Mouse (Mus musculus) cerebellum, postnatal 25 days (tissue): ENCODE measurements around the gene Tcf7l2.

Source experiments
- DNase-seq, 2 experiments: peaks; one replicate each; pipeline ENCODE4 v3.0.0; 2021; ENCODE audit warnings: mixed read lengths in 2 of 2

Gene Tcf7l2

GRCm38 (mm10) chr19:55741439-55741928 is at the start of gene Tcf7l2:
Tcf7l2 (plus strand) TSS chr19:55741820.
- peak; percentile 44 to 66 for DNase-seq

GRCm38 (mm10) chr19:55694651-55695050 is 47.0 kb upstream of the Tcf7l2 start:
- DNase-seq: no peak

GRCm38 (mm10) chr19:55695418-55695817 is 46.2 kb upstream of the Tcf7l2 start:
- no peak for DNase-seq

GRCm38 (mm10) chr19:55698892-55699291 is 42.7 kb upstream of the Tcf7l2 start:
- DNase-seq: no peak

- no peak for DNase-seq
Observed at GRCm38 (mm10) chr19:55700214-55700568, 41.4 kb upstream of the Tcf7l2 start.

GRCm38 (mm10) chr19:55700569-55701282 is 40.9 kb upstream of the Tcf7l2 start:
- no peak for DNase-seq

- no peak for DNase-seq
Observed at GRCm38 (mm10) chr19:55701283-55701633, 40.4 kb upstream of the Tcf7l2 start.

GRCm38 (mm10) chr19:55702081-55702480 is 39.5 kb upstream of the Tcf7l2 start:
- no peak for DNase-seq

GRCm38 (mm10) chr19:55702716-55703115 is 38.9 kb upstream of the Tcf7l2 start:
- no peak for DNase-seq

- DNase-seq: no peak
Observed at GRCm38 (mm10) chr19:55704071-55704470, 37.5 kb upstream of the Tcf7l2 start.

GRCm38 (mm10) chr19:55706300-55706699 is 35.3 kb upstream of the Tcf7l2 start:
- DNase-seq: no peak

GRCm38 (mm10) chr19:55706806-55707205 is 34.8 kb upstream of the Tcf7l2 start:
- no peak for DNase-seq

- DNase-seq: no peak
Observed at GRCm38 (mm10) chr19:55708031-55708554, 33.5 kb upstream of the Tcf7l2 start.

- DNase-seq: no peak
Observed at GRCm38 (mm10) chr19:55710841-55711240, 30.8 kb upstream of the Tcf7l2 start.

GRCm38 (mm10) chr19:55711701-55712100 is 29.9 kb upstream of the Tcf7l2 start:
- no peak for DNase-seq

GRCm38 (mm10) chr19:55712678-55713077 is 28.9 kb upstream of the Tcf7l2 start:
- no peak for DNase-seq

- no peak for DNase-seq
Observed at GRCm38 (mm10) chr19:55714015-55714414, 27.6 kb upstream of the Tcf7l2 start.

- DNase-seq: no peak
Observed at GRCm38 (mm10) chr19:55714665-55715064, 27.0 kb upstream of the Tcf7l2 start.

GRCm38 (mm10) chr19:55719083-55719482 is 22.5 kb upstream of the Tcf7l2 start:
- no peak for DNase-seq

- no peak for DNase-seq
Observed at GRCm38 (mm10) chr19:55719524-55720408, 21.9 kb upstream of the Tcf7l2 start.

GRCm38 (mm10) chr19:55720409-55721092 is 21.1 kb upstream of the Tcf7l2 start:
- DNase-seq: no peak

GRCm38 (mm10) chr19:55722376-55722775 is 19.2 kb upstream of the Tcf7l2 start:
- no peak for DNase-seq

GRCm38 (mm10) chr19:55729376-55729775 is 12.2 kb upstream of the Tcf7l2 start:
- DNase-seq: no peak
